Mouse (Mus musculus): ENCODE measurements around the gene Pard3b. TPM values are rescaled to one million over a fixed set of nuclear protein-coding genes. Genes with fewer than 3 reads are reported as not detected.
A peak's percentile ranks its signal among the peaks of the same experiment; 100 is the strongest.

Gene Pard3b
- total RNA-seq (2012; rRNA removed) (0.29 and 0.30 TPM in 2 replicates), total RNA-seq (2014; rRNA removed) (0.75 and 0.82 TPM in 2 replicates), polyA plus RNA-seq (2012; ENCODE audit: insufficient read length, low read depth) (0.60 and 0.63 TPM in 2 replicates)

DNA sequence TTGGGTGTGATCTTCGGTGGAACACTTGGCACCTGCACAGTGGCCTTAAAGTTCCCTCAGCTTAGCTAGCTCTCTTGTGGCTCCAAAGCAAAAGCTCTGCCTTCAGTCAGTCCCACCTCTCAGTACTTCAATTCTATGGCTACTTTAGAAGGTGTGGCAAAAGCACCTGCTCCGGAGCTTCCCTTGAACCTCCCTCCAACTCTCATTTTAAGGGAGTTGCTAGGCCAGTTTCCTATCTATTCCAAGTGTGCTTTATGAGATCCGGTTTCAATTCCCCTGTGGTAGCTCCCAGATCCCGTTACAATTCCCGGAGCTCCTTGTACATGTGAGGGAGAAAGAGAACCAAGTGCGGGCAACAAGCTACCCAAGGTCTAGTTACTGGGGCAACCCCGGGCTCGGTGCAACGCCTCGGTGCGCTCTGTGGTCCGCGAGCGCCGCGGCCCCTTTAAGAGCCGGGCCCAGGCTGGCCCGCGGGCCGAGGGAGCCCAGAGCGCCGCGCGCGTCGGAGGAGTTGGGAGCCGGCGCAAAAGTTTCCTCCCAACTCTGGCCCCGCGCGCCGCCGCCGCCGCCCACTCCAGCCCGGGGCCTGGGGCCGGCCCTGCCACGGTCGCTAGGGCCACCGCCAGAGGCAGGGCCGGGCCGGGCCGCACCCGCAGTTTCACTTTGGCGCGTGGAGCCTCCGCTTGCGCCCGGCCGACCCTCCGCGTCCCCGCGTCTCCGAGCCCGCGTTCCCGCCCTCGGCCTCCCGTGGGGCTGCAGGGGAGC lies at the start of gene Pard3b:
TSS of gene Pard3b (plus strand) at position 478 of the 765 bp plus-strand sequence.
- peak within 1 kb of the TSS; percentile 90 for H3K4me2 ChIP-seq (ENCODE audit: insufficient read depth, low read depth, poor library complexity, severe bottlenecking)
- H3K4me3 ChIP-seq (replicated peaks in 1 of 3; ENCODE audit: low read depth in 2 of 3, low read length in 2 of 3, poor library complexity in 1 of 3) = peak within 1 kb of the TSS; percentile 45 to 87 (median 81)
- peaks cover 0 to 20% of the 10 kb centered on the region in 2 experiments; a peak in 2 of 4 replicates for H3K4me1 ChIP-seq (ENCODE audit: control insufficient read depth in 1 of 2, insufficient read depth in 2 of 2)
- H3K27ac ChIP-seq (ENCODE audit: insufficient read depth, low read depth) = no peak within 1 kb of the TSS
- no peaks in the 10 kb centered on the region for H3K27me3 ChIP-seq (replicated peaks)
- peak; percentile 29 for DNase-seq (ENCODE audit: extremely low read depth)
- H3K9me3 ChIP-seq (replicated peaks; ENCODE audit: low read length) = no peaks in the 10 kb centered on the region
- TF ChIP-seq SIN3A (IDR thresholded peaks at IDR 0.05; ENCODE audit: low read length) (no peak), UBTF (IDR thresholded peaks at IDR 0.05; ENCODE audit: low read depth, low read length) (peak; percentile 82), TCF12 (IDR thresholded peaks at IDR 0.05; ENCODE audit: low read depth, low read length) (peak; percentile 36; the same call in 1 of the 2 replicates), HCFC1 (IDR thresholded peaks at IDR 0.05; ENCODE audit: low read depth, low read length) (no peak)
- in situ Hi-C loops (cut with MboI; ENCODE audit: low pct_ligation_motif_present, low pct_unique_long_range_greater_than_20kb, low sequenced_read_pairs) (no loop called here), dilution Hi-C loops (cut with MboI; ENCODE audit: extremely low pct_ligation_motif_present, extremely low pct_unique_long_range_greater_than_20kb, low sequenced_read_pairs) (no loop called here)
- no peaks in the 10 kb centered on the region for H3K79me2 ChIP-seq (replicated peaks; ENCODE audit: control insufficient read depth, extremely low read depth, insufficient read depth, poor library complexity, severe bottlenecking)
- H3K36me3 ChIP-seq (replicated peaks in 1 of 2; ENCODE audit: control insufficient read depth in 1 of 2, insufficient read depth in 1 of 2, low read length in 1 of 2) = no peaks in the 10 kb centered on the region
- H3K9ac ChIP-seq (ENCODE audit: insufficient read depth, low read depth) = peak within 1 kb of the TSS; percentile 47

DNA sequence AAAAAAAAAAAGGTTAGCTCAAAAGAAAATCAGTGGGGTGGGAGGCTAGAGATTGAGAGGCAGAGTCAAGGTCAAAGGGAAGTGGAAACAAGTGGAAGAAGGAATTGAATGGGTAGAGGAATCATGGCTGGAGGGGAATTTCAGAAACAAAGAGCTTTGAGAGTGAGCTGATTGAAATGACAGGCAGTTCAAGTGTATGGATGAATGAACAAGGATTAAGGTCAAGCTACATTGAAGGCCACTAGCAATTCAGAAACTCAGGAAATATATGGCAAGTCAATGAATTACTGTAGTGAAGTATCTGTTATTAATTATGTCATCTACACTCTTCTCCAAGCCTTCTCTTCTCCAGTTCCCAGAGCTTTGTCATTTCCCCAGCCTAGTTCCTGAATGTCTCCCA lies 22.4 kb upstream of the Pard3b start:
- H3K79me2 ChIP-seq (replicated peaks; ENCODE audit: control insufficient read depth, extremely low read depth, insufficient read depth, poor library complexity, severe bottlenecking) = no peaks in the 10 kb centered on the region
- no peaks in the 10 kb centered on the region for H3K27me3 ChIP-seq (replicated peaks)
- no peaks in the 10 kb centered on the region for H3K9me3 ChIP-seq (replicated peaks; ENCODE audit: low read length)
- no peak overlapping the region for H3K4me2 ChIP-seq (ENCODE audit: insufficient read depth, low read depth, poor library complexity, severe bottlenecking)
- TF ChIP-seq MAZ (IDR thresholded peaks at IDR 0.05; ENCODE audit: low read depth, low read length) (no peak), SMC3 (IDR thresholded peaks at IDR 0.05; ENCODE audit: low read depth, low read length) (no peak), RCOR1 (conservative IDR thresholded peaks at IDR 0.05; ENCODE audit: low read depth, low read length) (no peak), MEF2A (IDR thresholded peaks at IDR 0.05; ENCODE audit: borderline replicate concordance, low read depth, low read length) (no peak), ZC3H11A (IDR thresholded peaks at IDR 0.05; ENCODE audit: low read depth, low read length) (no peak)
- dilution Hi-C loops (cut with MboI; ENCODE audit: extremely low pct_ligation_motif_present, extremely low pct_unique_long_range_greater_than_20kb, low sequenced_read_pairs) = no loop called here
- H3K4me3 ChIP-seq (replicated peaks in 1 of 3; ENCODE audit: low read depth in 2 of 3, low read length in 2 of 3, poor library complexity in 1 of 3) = no peak overlapping the region
- no peak for DNase-seq (ENCODE audit: extremely low read depth)
- peaks cover 0 to 15% of the 10 kb centered on the region in 2 experiments; a peak in 2 of 4 replicates for H3K4me1 ChIP-seq (ENCODE audit: control insufficient read depth in 1 of 2, insufficient read depth in 2 of 2)
- H3K27ac ChIP-seq (ENCODE audit: insufficient read depth, low read depth) = no peak overlapping the region
- H3K36me3 ChIP-seq (replicated peaks in 1 of 2; ENCODE audit: control insufficient read depth in 1 of 2, insufficient read depth in 1 of 2, low read length in 1 of 2) = no peaks in the 10 kb centered on the region
- in situ Hi-C loops (cut with MboI; ENCODE audit: low pct_ligation_motif_present, low pct_unique_long_range_greater_than_20kb, low sequenced_read_pairs) = no loop called here
- H3K9ac ChIP-seq (ENCODE audit: insufficient read depth, low read depth) = no peak overlapping the region

DNA sequence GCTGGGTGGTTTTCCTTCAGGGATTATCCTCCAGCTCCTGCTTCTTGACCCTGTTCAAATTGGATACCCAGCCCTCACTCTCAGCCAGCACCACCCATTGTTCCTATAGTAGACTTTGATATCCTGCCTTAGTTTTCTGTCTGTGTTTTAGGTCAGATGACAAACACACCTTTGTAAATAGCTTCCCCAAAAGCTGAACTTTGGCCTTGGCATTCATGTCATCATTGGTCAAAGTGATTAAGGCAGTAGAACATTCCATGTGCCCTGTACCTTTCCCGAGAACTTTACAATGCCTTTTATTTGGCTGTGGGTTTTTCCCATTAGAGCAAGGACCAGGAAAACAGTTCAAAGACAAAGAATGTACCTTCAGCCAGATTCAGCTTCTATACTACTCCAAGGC lies 18.0 kb upstream of the Pard3b start:
- in situ Hi-C loops (cut with MboI; ENCODE audit: low pct_ligation_motif_present, low pct_unique_long_range_greater_than_20kb, low sequenced_read_pairs) = no loop called here
- Histone ChIP-seq H3K9me3 (replicated peaks; ENCODE audit: low read length) (no peaks in the 10 kb centered on the region), H3K4me2 (ENCODE audit: insufficient read depth, low read depth, poor library complexity, severe bottlenecking) (no peak overlapping the region), H3K27me3 (replicated peaks) (no peaks in the 10 kb centered on the region), H3K79me2 (replicated peaks; ENCODE audit: control insufficient read depth, extremely low read depth, insufficient read depth, poor library complexity, severe bottlenecking) (no peaks in the 10 kb centered on the region), H3K4me3 (replicated peaks in 1 of 3; ENCODE audit: low read depth in 2 of 3, low read length in 2 of 3, poor library complexity in 1 of 3) (no peak overlapping the region), H3K36me3 (replicated peaks in 1 of 2; ENCODE audit: control insufficient read depth in 1 of 2, insufficient read depth in 1 of 2, low read length in 1 of 2) (peaks cover 0 to 1% of the 10 kb centered on the region in 2 experiments), H3K4me1 (ENCODE audit: control insufficient read depth in 1 of 2, insufficient read depth in 2 of 2) (peaks cover 0 to 27% of the 10 kb centered on the region in 2 experiments; a peak in 2 of 4 replicates), H3K9ac (ENCODE audit: insufficient read depth, low read depth) (no peak overlapping the region), H3K27ac (ENCODE audit: insufficient read depth, low read depth) (no peak overlapping the region)
- dilution Hi-C loops (cut with MboI; ENCODE audit: extremely low pct_ligation_motif_present, extremely low pct_unique_long_range_greater_than_20kb, low sequenced_read_pairs) = no loop called here
- TF ChIP-seq E2F4 (IDR thresholded peaks at IDR 0.05; ENCODE audit: insufficient replicate concordance, low read depth, low read length) = no peak
- no peak for TF ChIP-seq RAD21 (IDR thresholded peaks at IDR 0.05; ENCODE audit: low read depth, low read length)
- no peak for TF ChIP-seq ZC3H11A (IDR thresholded peaks at IDR 0.05; ENCODE audit: low read depth, low read length)
- no peak for TF ChIP-seq PAX5 (IDR thresholded peaks at IDR 0.05; ENCODE audit: low read length)
- no peak for TF ChIP-seq SMC3 (IDR thresholded peaks at IDR 0.05; ENCODE audit: low read depth, low read length)
- TF ChIP-seq NRF1 (IDR thresholded peaks at IDR 0.05; ENCODE audit: low read depth, low read length) = no peak
- no peak for TF ChIP-seq TBP (conservative IDR thresholded peaks at IDR 0.05; ENCODE audit: low read depth, low read length)
- TF ChIP-seq HCFC1 (IDR thresholded peaks at IDR 0.05; ENCODE audit: low read depth, low read length) = no peak
- no peak for TF ChIP-seq POLR2AphosphoS2 (IDR thresholded peaks at IDR 0.05; ENCODE audit: low read depth, low read length)
- TF ChIP-seq CTCF (conservative IDR thresholded peaks at IDR 0.05 in 1 of 2, IDR thresholded peaks at IDR 0.05 in 1 of 2; ENCODE audit: low read depth in 2 of 2, low read length in 2 of 2) = no peak
- TF ChIP-seq ELF1 (IDR thresholded peaks at IDR 0.05; ENCODE audit: low read depth, low read length) = no peak
- no peak for TF ChIP-seq JUN (IDR thresholded peaks at IDR 0.05; ENCODE audit: insufficient read depth, low read depth, low read length)
- no peak for TF ChIP-seq SIN3A (IDR thresholded peaks at IDR 0.05; ENCODE audit: low read length)
- TF ChIP-seq CHD1 (IDR thresholded peaks at IDR 0.05; ENCODE audit: low read depth, low read length) = no peak
- DNase-seq (ENCODE audit: extremely low read depth) = no peak
